Mouse (Mus musculus) adrenal gland, postnatal 10 days (tissue): Measurements from ENCODE around the gene Vmp1. TPM values are rescaled to one million over a fixed set of nuclear protein-coding genes. Genes with fewer than 3 reads are reported as not detected.

Experiments
- DNase-seq: peaks from one replicate; pipeline ENCODE4 v3.0.0; 2021; ENCODE audit warnings: mixed read lengths
- microRNA-seq: library from miRNA; unstranded; fragments of <30 nt; microRNA quantifications from one replicate; pipeline ENCODE4 v1.2.0, GENCODE M21; 2021
- total RNA-seq, 2 experiments: library from RNA; stranded (reverse); gene quantifications; 2 replicates each; pipeline ENCODE4 v1.2.3; 2021

Vmp1 gene
- total RNA-seq, 2 experiments from 2014 or later = 95.7 to 104 TPM

DNA sequence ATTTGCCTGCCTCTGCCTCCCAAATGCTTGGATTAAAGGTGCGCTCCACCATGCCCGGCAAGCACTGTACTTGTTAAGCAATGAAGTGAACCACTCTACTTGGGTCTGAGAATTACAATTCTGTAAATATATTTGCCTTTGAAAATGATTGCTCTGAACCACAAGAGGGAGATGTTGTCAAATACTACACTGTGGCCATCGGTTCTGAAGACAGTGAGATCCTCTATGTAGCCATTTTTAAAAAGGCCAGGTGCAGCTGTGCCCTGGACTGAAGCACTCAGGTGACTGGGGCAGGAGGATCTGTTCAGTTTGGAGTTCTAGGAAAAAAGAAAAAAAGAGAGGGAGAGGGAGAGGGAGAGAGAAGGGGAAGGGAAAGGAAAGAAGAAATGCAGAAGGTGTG is 115.2 kb downstream of the Vmp1 start:
- DNase-seq = no peak

DNA sequence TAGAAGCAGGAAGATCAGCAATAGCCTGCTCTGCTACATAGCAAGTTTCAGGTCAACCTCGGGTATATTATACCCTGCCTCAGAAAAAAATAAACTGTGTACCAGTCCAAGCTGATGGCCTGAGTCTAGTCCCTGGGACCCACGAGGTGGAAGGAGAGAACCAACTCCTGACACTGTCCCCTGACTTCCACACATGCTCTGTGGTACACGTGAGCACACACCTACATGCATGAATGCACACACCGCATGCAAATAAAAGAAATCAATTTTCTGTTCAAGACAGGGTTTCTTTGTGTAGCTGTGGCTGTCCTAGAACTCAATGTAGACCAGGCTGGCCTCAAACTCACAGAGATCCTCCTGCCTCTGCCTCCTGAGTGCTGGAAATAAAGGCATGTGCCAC is 125.4 kb downstream of the Vmp1 start:
- DNase-seq = no peak

DNA sequence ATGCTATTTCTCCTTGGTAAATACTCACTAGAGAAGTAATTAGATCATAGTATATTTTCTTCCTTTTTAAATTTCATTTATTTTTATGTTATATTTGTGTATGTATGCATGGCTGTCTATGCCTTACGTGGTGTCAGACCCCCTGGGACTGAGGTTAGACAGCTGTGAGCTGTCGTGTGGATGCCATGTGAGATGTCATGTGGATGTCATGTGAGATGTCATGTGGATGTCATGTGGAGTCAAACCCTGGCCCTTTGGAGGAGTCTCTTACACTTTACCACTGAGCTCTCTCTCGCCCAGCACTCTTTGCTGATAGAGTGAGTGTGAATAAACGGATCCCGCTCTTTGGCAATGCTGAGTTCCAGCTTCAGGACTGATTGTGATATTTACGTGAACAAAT is 130.1 kb downstream of the Vmp1 start:
- no peak for DNase-seq

DNA sequence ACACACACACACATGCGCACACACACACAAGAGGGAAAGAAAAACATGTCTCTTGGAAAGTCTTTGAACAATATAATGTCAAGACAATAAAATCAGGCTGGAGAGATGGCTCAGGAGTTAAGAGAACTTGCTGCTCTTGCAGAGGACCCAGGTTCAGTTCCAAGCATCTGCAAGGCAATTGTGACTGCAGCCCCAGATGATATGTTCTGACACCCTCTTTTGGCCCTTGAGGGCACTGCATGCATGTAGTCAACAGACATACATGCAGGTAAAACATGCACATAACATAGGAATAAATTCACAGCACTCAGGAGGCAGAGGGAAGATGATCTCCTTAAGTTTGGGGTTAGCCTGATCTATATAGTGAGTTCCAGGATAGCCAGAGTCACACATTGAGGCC is 136.2 kb downstream of the Vmp1 start:
- no peak for DNase-seq

DNA sequence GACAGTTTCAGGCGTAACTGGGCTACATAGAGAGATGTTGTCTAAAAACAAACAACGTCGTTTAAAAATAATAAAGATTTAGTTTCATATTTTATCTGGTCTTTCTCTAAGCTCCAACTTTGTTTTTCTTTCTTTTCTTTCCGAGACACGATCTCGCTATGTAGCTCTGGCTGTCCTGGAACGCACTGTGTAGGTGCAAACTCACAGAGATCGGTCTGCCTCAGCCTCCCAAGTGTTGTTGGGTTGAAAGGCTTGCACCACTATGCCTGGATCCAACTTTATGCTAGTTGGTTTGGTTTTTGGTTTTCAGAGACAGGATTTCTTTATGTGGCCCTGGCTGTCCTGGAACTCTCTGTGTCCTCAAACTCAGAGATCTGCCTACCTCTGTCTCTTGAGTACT is 138.1 kb downstream of the Vmp1 start:
- no peak for DNase-seq

DNA sequence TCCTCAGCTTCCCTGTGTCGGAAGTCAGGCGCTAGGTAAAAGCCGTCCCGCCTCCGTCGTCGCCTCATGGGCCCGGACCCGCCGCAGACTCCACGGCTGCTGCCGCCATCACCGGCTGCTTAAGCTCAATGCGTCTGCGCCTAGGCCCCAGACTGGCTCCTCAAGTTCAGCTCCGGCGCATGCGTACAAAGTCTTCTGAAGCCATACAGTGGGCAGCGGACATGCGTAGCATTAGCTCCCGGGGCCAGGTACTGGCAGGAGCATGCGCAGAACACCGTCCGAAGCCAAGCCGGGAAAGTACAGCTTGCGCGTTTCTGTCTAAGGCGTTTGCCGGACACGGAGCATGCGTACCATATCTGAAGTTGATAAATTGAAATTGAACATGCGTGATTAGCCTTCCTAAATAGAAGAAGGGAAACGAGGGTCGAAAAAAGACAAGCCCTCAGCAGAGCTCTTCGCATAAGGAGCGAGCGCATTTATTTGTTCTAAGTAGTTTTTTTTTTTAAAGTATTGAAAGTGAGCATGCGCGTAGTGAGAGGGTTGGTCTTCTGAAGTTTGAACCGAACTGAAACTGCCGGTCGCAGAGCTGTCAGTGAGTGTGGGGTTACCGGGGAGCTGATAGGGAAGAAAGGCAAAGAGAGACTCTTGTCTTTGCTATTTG is 138.9 kb downstream of the Vmp1 start, which contains the start of the genes Rps6kb1 and Tubd1:
TSS of gene Rps6kb1 (minus strand) at position 167 of the 661 bp plus-strand sequence.
TSS of gene Tubd1 (plus strand) at position 353 of the 661 bp plus-strand sequence.
- peak; percentile 100 for DNase-seq

DNA sequence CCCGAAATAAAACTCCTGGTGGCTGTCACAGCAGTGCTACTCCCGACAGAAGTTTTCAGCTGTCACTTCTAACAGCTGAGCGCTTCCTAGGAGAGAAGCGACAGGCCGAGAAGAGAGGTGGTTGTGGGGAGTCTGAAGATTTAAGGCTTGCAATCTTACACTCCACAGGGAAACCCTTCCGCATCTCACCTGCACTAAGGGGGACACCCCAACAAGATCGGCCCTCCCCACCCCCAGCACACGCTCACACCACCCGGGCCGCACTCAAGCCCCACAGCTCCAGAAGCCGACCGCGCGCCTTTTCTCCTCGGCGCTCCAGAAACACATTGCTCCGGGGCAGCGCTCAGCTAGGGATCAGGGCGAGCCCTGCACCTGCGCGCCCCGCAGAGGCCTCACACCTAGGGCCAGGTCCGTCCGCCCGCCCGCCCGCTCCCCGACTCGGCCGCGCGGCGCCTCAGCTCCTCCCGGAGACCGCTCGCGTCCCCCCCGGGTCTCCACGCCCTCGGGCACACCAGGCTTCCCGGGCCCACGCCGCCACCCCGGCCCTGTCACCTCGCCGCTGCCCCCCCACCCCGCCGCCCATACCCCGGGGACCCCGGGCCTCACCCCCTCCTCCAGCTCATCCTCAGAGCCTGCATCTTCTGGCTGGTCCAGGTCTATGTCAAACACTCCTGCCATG is 139.5 kb downstream of the Vmp1 start:
- DNase-seq = no peak

DNA sequence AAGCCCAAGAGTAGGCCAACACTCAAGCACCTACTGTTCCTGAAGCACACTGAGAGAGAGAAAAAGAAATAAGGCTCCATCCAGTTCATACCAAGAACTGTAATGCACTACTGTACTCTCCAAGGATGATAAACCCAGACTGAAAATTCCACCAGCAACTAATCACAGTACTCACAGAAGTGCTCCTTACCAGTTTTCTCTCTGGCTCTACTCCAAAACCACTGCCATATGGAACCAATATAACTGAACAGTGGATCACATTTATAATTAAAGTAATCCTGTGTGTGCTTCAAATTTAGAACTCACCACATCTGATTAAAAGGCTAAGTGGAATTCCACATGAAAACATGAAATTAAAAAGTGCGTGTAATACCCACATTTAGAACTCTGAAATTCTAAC is 140.8 kb downstream of the Vmp1 start:
- DNase-seq = no peak

DNA sequence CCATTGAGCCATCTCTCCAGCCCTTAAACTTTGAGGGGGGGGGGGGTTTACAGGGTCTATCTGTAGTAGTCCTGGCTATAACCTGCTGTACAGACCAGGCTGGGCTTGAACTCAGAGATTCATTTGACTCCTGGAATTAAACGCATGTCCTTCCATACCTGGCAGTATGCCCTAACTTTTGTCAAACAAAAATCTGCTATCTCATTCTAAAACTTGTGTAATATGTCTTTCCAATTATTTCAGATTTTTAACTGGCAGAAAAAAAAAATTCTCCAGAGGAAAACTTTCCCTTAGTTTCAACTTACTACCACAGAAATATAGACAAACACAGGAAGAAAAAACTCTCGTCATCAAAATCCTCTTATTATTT is 143.2 kb downstream of the Vmp1 start:
- DNase-seq = no peak

DNA sequence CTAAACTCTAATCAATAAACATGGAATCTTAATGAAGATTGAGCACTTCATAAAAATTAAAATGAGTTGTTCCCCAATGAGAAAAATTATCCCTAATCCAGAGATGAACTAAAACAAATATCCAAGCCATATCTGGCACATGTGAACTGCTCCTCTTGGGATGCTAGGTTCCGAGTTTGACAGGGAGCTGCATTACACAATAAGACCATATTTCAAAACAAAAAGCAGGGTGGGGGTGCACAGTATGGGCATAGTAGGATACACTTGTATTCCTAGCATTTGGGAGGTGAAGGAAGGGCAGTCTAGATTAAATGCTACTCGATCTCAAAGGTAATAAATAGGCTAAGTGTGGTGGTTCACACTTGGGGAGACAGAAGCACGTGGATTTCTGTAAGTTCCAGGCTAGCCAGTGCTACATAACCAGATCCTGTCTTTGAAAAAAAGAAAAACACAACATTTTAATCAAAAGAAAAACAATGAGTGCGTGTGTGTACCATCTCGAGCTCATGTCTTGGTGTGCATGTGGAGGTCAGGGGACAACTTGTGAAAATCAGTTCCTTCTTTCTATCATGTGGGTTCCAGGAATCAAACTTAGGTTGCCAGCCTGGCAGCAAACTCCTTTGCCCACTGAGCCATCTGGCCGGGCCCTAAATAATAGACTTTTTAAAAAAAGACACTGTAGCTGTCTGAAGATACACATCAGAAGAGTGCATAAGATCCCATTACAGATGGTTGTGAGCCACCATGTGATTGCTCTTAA is 143.7 kb downstream of the Vmp1 start:
- DNase-seq = no peak

DNA sequence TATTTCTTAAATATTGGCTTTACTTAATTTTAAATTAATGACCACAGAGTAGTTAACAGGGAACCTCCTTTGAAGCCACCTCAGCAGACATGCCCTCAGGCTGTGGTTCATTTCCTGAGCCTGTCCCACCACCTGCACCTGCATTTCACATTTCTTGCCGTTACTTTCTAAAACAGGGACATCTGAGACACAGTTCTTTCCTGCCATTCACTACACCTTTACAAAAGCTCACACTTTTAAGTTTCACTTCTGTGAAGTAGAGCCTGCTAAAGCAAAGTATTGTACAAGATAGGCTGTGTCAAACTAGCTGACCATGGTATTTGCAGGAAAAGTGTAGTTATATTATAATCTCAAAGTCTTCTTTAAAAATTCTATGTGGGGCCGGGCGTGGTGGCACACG is 144.8 kb downstream of the Vmp1 start:
- DNase-seq = no peak

DNA sequence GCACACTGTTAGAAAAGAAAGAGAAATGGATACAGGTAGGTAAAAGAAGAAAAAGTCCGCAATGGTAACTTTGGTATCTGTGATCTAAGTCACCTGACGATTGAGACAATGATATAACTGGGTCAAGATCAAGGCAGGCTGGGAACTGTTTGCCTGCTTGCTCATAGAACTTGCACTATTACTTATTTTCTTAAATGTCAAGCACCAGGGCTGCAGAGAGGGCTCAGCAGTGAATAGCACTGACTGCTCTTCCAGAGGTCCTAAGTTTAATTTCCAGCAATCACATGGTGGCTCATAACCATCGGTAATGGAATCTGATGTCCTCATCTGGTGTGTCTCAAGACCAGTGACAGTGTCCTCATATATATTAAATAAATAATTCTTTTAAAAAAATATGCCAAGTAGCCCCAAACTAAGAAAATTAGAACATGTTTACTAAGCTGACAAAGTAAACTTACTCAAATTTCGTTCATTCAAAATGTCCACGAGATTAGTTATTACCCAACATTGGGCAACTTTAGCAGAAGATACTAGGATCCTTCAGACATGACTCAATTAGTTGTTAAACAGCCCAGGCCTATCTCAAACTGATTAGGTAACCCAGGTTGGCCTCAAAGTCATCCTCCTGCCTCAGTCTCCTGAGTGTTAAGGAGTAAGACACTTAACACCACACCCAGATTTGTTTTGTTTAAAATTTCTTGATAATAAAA is 149.3 kb downstream of the Vmp1 start:
- DNase-seq = no peak

Small RNA genes within 50 kb of the gene (microRNA-seq; reads per million reads assigned to microRNA genes)
- gene Mir21a = 19,313 reads per million, percentile 96 among the genes with 10 or more reads in this experiment

Other genes starting within 250 kb of the Vmp1 start
- 10 to 100 TPM; 37.2 to 37.7 TPM for gene Rnft1, start 199.2 kb downstream of the Vmp1 start, total RNA-seq
- gene Rps6kb1, start 139.0 kb downstream of the Vmp1 start, total RNA-seq = 10 to 100 TPM; 33.3 to 37.8 TPM
- 1 to 10 TPM; 7.5 to 8.2 TPM for gene Tubd1, start 138.8 kb downstream of the Vmp1 start, total RNA-seq
- gene Ptrh2, start 149 bp upstream of the Vmp1 start, total RNA-seq = 10 to 100 TPM; 17.7 to 19.0 TPM
- gene Cltc, start 73.7 kb upstream of the Vmp1 start, total RNA-seq = 100 to 1,000 TPM; 204 to 229 TPM
- gene Dhx40, start 123.9 kb upstream of the Vmp1 start, total RNA-seq = 10 to 100 TPM; 28.8 to 33.4 TPM